ENCODE assay signal across 16 mouse cellular contexts in the genomic region with DNA sequence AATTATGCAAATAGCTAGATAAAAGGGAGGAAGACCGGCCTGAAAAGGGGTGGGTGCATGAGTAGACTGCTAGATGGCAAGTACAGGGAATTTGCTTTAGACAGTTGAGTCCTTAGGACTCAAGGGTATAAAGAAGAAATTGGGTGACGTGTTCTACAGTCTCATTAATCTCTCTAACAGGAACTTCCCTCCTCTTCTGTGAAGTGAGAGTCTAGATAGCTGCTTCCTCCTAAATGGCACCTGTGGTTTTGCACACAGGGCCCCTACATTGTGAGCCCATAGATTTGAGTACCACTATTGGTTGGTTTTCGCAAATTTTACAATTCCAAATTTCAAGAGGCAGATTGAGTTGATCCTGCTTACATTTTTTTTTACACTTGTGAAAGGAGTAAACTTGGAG.
"Had no signal": no experiment of that assay in that cellular context is flagged by ENCODE, and none has a peak within 500 bp of the region (broad histone marks: within the 10 kb centered on the region; RNA-seq: fewer than 3 reads in every experiment).

No protein-coding gene starts in this region.

- H3K27ac ChIP-seq: kidney, postnatal 0 days; layer of hippocampus, adult 2 months; limb, embryonic 10.5 days; limb, embryonic 13.5 days; liver, embryonic 12.5 days; liver, embryonic 15.5 days; lung, embryonic 15.5 days; stomach, postnatal 0 days had no signal

- H3K27me3 ChIP-seq: lung, embryonic 15.5 days had no signal

- DNase-seq: kidney, postnatal 25 days; layer of hippocampus, adult 9-11 months; liver; lung, adult 18-20 months; lung, postnatal 10 days; lung, postnatal 36 days; midbrain, embryonic 14.5 days; thymus, postnatal 36 days had no signal

- H3K36me3 ChIP-seq: limb, embryonic 10.5 days; limb, embryonic 13.5 days; liver, embryonic 12.5 days; liver, embryonic 15.5 days; lung, embryonic 15.5 days had no signal

- ATAC-seq: liver, embryonic 12.5 days had no signal

- H3K9ac ChIP-seq: limb, embryonic 13.5 days; liver, embryonic 12.5 days; liver, embryonic 15.5 days; lung, embryonic 15.5 days had no signal

- H3K4me3 ChIP-seq: layer of hippocampus, adult 2 months; limb, embryonic 10.5 days; limb, embryonic 13.5 days; liver, embryonic 12.5 days; liver, embryonic 15.5 days; lung, embryonic 15.5 days had no signal

- H3K9me3 ChIP-seq: limb, embryonic 10.5 days; limb, embryonic 13.5 days; liver, embryonic 12.5 days; liver, embryonic 15.5 days; lung, embryonic 15.5 days had no signal

- H3K4me1 ChIP-seq: limb, embryonic 13.5 days; liver, embryonic 12.5 days; liver, embryonic 15.5 days; lung, embryonic 15.5 days had no signal
